Mouse (Mus musculus) midbrain, embryonic 11.5 days (tissue): ENCODE data around the gene Kl. TPM values are rescaled to one million over a fixed set of nuclear protein-coding genes. Genes with fewer than 3 reads are reported as not detected.

Experiments
- ATAC-seq: fragments of 200-750 bp; cut with Nextera tagmentation; 2 replicates; pipeline ENCODE4 v1.8.0; 2017; ENCODE audit warnings: moderate TSS enrichment, moderate library complexity; ENCODE audit not compliant: low FRiP score
- DNase-seq: peaks from one replicate; pipeline ENCODE4 v3.0.0; 2015; ENCODE audit warnings: low spot score; ENCODE audit errors: missing footprints
- H3K27ac ChIP-seq: fragments of 300-500 bp; sonication (generic); 2 replicates; pipeline ENCODE4 v1.5.1; 2014; ENCODE audit warnings: low read depth, low read length
- H3K27me3 ChIP-seq: fragments of 300-500 bp; sonication (generic); 2 replicates; pipeline ENCODE4 v1.6.1; 2014; ENCODE audit warnings: mild to moderate bottlenecking, low read length, moderate library complexity, mixed read lengths; ENCODE audit not compliant: control insufficient read depth, insufficient read depth
- H3K36me3 ChIP-seq: fragments of 300-500 bp; sonication (generic); 2 replicates; pipeline ENCODE4 v1.6.1; 2014; ENCODE audit warnings: mild to moderate bottlenecking, low read length, moderate library complexity, mixed read lengths; ENCODE audit not compliant: control insufficient read depth, insufficient read depth
- H3K4me1 ChIP-seq: fragments of 300-500 bp; sonication (generic); 2 replicates; pipeline ENCODE4 v1.6.1; 2014; ENCODE audit warnings: low read length; ENCODE audit not compliant: control insufficient read depth, insufficient read depth
- H3K4me2 ChIP-seq: fragments of 300-500 bp; sonication (generic); 2 replicates; pipeline ENCODE4 v1.6.1; 2014; ENCODE audit warnings: mild to moderate bottlenecking, moderate library complexity
- H3K4me3 ChIP-seq: fragments of 300-500 bp; sonication (generic); 2 replicates; pipeline ENCODE4 v1.5.1; 2014; ENCODE audit warnings: low read depth, low read length
- H3K9ac ChIP-seq: fragments of 300-500 bp; sonication (generic); 2 replicates; pipeline ENCODE4 v1.6.1; 2014; ENCODE audit warnings: low read length
- H3K9me3 ChIP-seq: fragments of 300-500 bp; sonication (generic); 2 replicates; pipeline ENCODE4 v1.6.1; 2016; ENCODE audit warnings: low read length; ENCODE audit not compliant: control insufficient read depth
- WGBS: fragments of 180-500 bp; shearing (Covaris S2); extraction: QIAGEN DNeasy Blood & Tissue Kit; methylation state at CpG from one replicate; pipeline ENCODE4 v1.1.7; 2014; 5-methylcytosine and 5-hydroxymethylcytosine counted together
- polyA plus RNA-seq: library from polyadenylated mRNA; unstranded; fragments of >200 nt; fragmentation: Nextera tagmentation; extraction: Ambion mirVana; gene quantifications from 2 replicates; pipeline ENCODE4 v1.2.1, GENCODE M21; 2014

Gene Kl
- polyA plus RNA-seq, 1 experiment from 2014 or later, result 0.23 TPM

DNA sequence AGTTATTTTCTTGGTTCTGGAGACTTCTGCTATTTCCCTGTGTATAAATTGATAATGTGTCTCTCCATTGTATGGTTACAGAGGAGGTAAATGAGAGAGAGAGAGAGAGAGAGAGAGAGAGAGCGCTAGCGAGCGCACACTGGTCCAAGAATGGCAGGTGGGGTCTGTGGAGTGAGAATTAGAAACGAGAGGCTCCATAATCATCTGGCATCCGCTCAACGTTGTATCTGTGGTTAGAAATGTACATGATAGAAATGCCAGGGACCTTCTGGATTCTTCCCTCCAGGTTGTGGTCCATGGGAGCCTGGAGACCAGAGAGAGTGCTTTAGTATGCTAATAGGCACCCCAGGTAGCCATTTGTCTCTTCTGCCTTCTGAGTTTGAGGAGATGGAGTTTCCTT, 76.5 kb downstream of the Kl start:
- ATAC-seq, result no peak
- no peak overlapping the region for H3K4me3 ChIP-seq
- H3K9me3 ChIP-seq, result no peaks in the 10 kb centered on the region
- H3K27ac ChIP-seq, result no peak overlapping the region
- no peaks in the 10 kb centered on the region for H3K4me1 ChIP-seq
- no peaks in the 10 kb centered on the region for H3K27me3 ChIP-seq
- WGBS, result 74% methylated on average over 6 of the region's 6 CpGs
- no peaks in the 10 kb centered on the region for H3K36me3 ChIP-seq
- no peak overlapping the region for H3K9ac ChIP-seq
- no peak overlapping the region for H3K4me2 ChIP-seq
- DNase-seq, result no peak

DNA sequence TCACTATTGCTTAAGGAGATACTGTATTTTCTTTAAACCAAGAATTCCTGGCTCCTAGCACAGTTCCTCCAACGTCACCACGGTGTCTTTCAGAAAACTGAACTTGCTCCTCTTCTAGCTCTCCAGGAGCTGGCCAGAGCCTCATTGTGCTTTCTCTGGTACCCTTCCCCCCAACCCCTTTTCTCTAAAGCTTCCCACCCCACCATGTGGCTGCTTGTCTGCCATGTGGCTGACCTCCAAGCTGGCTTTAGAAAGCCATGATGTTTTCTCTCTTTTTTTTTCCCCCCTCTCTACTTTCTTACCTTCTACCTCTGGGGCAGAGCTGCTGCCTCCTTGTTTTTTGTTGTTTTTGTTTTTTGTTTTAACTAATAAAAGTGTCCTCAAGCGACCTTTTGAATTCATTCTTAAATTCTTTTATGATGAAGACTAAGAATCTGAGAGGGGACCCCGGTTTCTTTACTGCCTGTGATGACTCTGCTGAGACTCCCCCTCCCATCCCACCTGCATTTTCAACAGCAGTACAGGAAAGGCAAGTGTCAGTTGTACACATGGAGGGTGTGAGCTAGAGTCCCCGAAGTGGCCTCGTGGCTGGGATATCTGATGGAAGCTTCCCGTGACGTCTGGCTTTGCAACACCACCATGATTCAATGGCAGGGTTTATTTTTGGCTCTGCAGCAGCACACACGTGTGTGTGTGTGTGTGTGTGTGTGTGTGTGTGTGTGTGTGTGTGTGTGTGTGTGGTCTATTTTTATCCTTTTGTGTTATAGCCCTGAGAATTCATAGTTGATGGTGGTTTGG, 82.5 kb downstream of the Kl start:
- Histone ChIP-seq H3K27me3 (no peaks in the 10 kb centered on the region), H3K4me3 (no peak overlapping the region), H3K27ac (no peak overlapping the region), H3K36me3 (no peaks in the 10 kb centered on the region), H3K4me2 (no peak overlapping the region), H3K9me3 (no peaks in the 10 kb centered on the region), H3K9ac (no peak overlapping the region), H3K4me1 (no peaks in the 10 kb centered on the region)
- no peak for ATAC-seq
- WGBS, result 77% methylated on average over 9 of the region's 9 CpGs
- DNase-seq, result no peak

DNA sequence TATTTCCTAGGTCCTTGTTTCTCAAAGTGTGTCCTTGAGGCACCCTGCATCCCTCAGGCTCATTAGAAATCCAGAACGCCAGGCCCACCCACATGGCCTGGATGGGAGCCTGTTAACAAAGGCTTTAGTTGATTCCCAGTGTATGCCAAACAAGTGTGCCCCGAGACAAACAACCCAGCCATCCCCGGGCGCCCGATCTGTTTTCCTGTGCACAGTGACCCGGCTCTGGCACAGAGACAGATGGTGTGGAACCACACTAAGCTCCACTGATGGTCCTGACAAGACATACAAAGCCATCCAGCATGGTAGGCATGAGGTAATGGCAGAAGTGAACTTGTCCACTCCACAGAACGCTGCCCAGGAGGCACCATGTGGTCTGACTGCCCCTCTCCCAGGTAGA, 85.5 kb downstream of the Kl start:
- peak; percentile 26 for DNase-seq
- 88% methylated on average over 7 of the region's 7 CpGs for WGBS
- no peak overlapping the region for H3K27ac ChIP-seq
- H3K27me3 ChIP-seq, result no peaks in the 10 kb centered on the region
- no peaks in the 10 kb centered on the region for H3K9me3 ChIP-seq
- H3K9ac ChIP-seq, result no peak overlapping the region
- H3K4me1 ChIP-seq, result no peaks in the 10 kb centered on the region
- no peaks in the 10 kb centered on the region for H3K36me3 ChIP-seq
- no peak overlapping the region for H3K4me3 ChIP-seq
- no peak for ATAC-seq
- no peak overlapping the region for H3K4me2 ChIP-seq

DNA sequence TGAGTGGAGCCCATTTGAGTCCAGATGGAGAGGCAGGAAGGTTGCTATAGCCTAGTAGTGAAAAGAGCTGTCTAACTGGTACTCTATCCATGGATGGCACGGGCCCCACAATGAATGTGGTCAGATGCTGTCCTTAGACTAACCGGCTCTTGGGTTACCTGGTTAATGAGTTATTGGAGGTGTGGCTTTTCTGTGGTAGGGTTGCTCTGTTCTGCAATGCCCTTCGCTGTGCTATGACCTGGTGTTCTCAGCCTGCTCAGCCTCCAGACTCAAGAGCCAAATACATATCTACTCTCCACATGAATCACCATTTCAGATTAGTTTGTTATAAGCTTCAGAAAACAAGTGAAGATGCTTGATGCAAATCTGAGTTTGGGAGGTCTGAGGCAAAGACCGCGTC, 90.5 kb downstream of the Kl start:
- Histone ChIP-seq H3K36me3 (no peaks in the 10 kb centered on the region), H3K9me3 (no peaks in the 10 kb centered on the region), H3K4me3 (no peak overlapping the region), H3K4me1 (no peaks in the 10 kb centered on the region), H3K27me3 (no peaks in the 10 kb centered on the region), H3K4me2 (no peak overlapping the region), H3K9ac (no peak overlapping the region), H3K27ac (no peak overlapping the region)
- no peak for DNase-seq
- no peak for ATAC-seq
- 93% methylated on average over 5 of the region's 5 CpGs for WGBS
